Mouse (Mus musculus) lung, postnatal 0 days (tissue): ENCODE data around the gene Fxyd6.

ENCODE experiments used
- CTCF ChIP-seq: IDR thresholded peaks from 2 replicates; pipeline ENCODE4 v1.5.1; 2016; ENCODE audit warnings: antibody characterized with exemption, mild to moderate bottlenecking
- EP300 ChIP-seq: IDR thresholded peaks from 2 replicates; pipeline ENCODE4 v1.6.1; 2016; ENCODE audit warnings: antibody characterized with exemption, mild to moderate bottlenecking, control low read depth

DNA sequence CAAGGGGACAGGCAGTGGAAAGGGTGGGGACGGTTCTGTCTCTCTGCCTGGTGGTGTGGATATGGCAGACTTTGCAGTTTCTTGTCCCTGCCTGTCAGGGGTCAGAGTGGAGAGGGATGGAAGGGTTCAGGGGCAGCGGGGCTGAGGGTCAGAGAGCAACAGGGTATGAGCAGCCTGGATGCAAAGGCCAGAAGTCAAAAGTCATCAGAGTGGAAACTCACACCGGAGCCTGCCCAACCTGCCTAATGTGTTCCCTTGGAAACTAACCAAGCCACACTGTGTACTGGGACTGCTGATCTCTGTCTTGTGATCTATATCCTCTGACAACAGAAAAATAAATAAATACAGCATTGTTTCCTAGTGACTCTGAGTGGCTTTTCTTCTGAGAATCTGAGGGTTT lies 25.8 kb downstream of the Fxyd6 start:
- TF ChIP-seq CTCF (no peak), EP300 (no peak)
